Mouse (Mus musculus): ENCODE data around the gene Kcp. TPM values are rescaled to one million over a fixed set of nuclear protein-coding genes. Genes with fewer than 3 reads are reported as not detected.

Gene Kcp
- total RNA-seq, 4 experiments from 2014 or later = 0.78 to 1.2 (median 1.1) TPM

GRCm38 (mm10) chr6:29523301-29524033, 15.7 kb upstream of the Kcp start:
- no peak for DNase-seq (ENCODE audit: low spot score in 2 of 2)

DNA sequence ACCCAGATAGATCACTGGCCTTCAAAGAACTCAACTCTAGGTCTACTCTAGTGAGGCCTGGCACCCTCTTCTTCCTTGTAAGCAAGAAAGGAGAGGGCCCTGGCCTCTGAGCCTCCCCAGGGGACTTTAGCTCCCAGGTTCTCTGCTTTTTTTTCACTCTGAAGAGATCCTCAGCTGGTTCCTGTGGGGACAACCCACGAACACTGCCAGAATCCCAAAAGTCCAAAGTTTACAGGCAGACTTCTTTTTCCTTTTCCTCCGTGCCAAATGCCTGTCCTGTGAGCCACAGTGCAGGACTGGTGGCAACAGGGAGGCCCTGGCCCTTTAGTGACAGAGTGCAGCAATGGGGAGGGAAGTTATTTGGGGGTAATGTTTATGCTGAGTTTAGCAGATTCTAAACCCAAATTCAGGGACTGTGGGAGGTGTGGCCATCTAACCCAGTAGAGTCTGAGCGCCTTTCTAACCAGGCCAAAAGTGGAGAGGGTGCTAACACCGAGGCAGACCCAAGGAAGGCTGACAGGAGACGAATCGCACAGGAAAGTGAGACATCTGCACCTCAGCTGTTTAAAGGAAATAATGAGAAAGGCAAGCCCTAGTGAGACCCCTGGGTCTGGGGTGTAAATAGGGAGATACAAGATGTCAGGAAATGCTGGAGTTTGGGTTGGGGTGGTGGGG, 15.0 kb upstream of the Kcp start:
- DNase-seq (ENCODE audit: low spot score in 2 of 2) = no peak

DNA sequence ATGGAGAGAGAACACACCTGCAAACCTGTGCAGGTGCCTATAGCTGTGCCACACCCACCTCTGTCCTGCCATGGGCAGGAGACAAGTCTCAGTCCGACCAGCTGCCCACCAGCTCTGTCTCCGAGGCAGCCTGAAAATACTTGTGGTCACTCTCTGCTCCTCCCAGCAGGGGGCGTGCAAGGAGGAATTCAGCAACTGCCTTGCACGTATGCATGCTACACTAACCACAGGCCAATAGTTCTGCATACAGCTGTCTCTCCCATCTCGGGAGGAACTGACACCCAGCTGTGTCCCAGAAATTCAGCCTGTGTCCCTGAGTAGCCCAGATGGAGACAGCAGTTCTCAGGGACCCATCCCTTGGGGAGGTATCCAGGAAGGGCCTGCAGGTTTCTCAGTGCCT, 9.4 kb upstream of the Kcp start:
- peak; percentile 34 to 37 for DNase-seq (ENCODE audit: low spot score in 2 of 2)

DNA sequence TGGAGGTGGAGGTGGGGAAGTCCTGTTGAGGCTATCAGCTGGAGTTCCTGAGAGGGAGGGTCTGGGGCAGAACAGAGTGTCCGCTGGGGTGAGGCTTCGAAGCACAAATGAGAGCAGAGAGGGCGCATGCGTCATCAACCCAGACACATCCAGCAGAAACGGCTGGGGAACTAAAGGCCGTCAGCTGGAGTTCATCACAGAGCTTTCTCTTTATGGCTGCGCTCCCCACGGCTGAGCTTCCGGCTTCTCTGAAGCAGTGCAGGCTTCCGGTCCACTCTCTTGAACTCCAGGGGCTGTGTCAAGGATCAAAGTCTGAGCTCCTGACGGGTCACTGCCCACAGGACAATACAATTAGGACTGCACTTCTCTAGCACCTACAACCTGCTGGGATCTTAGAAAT, 5.5 kb upstream of the Kcp start:
- no peak for DNase-seq (ENCODE audit: low spot score in 2 of 2)

DNA sequence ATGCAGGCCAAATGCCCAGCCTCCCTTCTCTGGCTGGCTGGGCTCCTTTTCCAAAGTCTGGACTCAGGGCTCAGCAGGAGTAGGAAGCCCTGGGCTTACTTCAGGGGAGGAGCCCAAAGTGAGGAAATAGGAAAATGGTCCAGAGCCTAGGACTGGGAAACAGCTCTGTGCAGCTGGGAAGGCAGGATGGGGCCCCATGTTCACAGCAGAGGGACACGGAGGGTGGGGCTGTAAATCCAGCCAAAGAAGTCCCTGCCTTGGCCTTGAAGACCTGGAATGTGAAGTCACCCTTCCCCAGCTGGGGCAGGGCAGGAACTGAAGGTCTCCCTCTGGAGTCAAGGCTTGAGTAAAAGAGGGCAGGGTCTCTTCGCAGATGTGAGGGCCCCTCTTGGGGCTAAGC, 1.3 kb upstream of the Kcp start:
- no peak for DNase-seq (ENCODE audit: low spot score in 2 of 2)

DNA sequence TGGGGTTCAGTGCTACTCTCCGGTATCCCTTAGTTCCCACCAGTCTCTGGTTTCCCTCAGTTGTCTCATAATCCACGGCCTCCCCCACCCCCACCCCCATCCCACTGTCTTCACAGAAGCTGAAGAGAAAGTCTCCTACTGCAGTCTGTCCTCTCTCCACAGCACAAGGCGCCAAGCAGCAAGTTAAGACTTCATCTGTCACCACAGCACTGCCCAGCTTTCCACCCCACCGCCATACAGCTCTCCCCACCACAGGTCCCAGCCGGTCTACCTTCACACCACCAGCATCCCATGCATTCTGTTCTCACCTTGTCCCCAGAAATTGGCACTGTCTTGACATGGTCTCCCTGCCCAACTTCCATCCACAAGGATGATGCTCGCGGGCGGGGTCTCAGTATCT, 918 bp downstream of the Kcp start:
- no peak for DNase-seq (ENCODE audit: low spot score in 2 of 2)

- DNase-seq (ENCODE audit: low spot score in 2 of 2) = no peak
Measured at GRCm38 (mm10) chr6:29505493-29505892, 2.3 kb downstream of the Kcp start.

GRCm38 (mm10) chr6:29501599-29501998, 6.2 kb downstream of the Kcp start:
- no peak for DNase-seq (ENCODE audit: low spot score in 2 of 2)

DNA sequence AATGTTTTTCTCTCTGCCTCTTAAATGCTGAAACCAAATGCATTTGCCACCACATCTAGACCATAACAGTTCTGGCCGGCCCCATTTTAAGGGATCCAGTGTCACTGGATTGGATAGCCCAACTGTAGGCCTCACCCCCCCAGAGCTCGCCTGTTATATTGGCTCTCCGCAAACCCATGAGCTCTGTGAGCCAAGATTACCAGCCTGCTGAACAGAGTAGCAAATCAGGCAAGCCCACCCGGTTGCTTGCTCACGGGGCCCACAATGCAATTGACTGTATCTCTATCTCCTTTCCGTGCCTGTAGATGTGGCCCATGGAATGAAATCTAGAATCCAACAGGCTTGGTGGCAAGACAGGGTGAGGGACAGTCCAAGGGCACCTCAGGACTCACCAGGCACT, 6.9 kb downstream of the Kcp start:
- DNase-seq (ENCODE audit: low spot score in 2 of 2) = no peak

GRCm38 (mm10) chr6:29500177-29500576, 7.6 kb downstream of the Kcp start:
- DNase-seq (ENCODE audit: low spot score in 2 of 2) = no peak

- no peak for DNase-seq (ENCODE audit: low spot score in 2 of 2)
Measured at GRCm38 (mm10) chr6:29497791-29498190, 10.0 kb downstream of the Kcp start.

- DNase-seq (ENCODE audit: low spot score in 2 of 2) = no peak
Measured at GRCm38 (mm10) chr6:29496270-29496669, 11.5 kb downstream of the Kcp start.

DNA sequence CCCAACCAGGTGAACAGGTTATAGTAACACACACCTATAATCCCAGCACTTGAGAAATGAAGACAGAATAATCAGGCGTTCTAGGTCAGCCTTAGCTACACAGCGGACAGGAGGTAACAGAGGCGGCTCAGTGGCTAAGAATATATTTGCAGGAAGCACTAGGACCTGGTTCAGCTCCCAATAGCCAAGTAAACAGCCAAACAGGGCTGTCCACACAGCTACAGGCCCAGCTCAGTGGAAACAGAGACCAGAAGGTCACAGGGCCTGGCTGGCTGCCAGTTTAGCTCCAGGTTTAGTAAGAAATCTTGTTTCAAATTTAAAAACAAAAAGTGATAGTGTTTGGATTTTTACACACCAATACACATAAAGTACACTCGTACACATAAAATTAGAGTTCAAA, 13.7 kb downstream of the Kcp start:
- no peak for DNase-seq (ENCODE audit: low spot score in 2 of 2)

GRCm38 (mm10) chr6:29485951-29486350, 21.8 kb downstream of the Kcp start:
- DNase-seq (ENCODE audit: low spot score in 2 of 2) = no peak

DNA sequence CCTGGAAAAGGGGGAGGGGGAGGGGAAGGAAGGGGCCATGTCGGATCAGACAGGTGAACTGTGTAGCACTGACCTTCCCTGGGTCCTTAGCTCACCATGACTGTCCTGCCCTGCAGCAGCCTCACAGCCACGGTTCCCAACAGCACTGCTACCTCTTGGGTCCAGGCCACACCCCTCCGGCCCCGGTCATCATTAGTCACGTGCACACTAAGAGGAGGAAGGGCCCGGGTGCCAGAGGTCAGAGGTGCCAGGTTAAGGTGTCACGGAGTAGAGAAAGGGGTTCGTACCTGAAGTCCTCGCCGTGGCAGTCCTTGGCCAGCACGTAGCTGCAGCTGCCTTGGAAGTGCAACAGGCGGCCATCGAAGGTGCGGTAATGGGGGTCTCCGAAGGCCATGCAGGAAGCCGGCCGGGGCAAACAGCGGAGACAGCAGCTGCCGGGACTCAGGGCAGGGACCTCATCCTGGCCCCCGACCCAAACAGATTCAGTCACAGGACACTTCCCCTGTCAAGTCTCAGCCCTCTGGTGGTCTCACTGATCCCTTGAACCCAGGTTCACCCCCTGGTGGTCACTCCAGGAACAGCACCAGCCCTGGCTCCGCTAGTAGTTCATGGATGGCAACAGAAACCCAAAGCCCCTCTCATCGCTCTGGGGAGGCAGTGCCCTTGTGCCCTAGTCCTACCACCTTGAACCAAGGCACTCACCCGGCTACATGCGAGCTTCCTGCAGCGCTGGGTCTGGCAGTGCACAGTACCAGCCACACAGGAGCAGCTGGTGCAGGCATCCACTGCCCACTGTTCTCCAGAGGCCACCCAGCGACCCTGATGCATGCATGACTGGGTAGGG, 22.8 kb downstream of the Kcp start:
- peak in 1 of 2 experiments; percentile 42 for DNase-seq (ENCODE audit: low spot score in 2 of 2)

DNA sequence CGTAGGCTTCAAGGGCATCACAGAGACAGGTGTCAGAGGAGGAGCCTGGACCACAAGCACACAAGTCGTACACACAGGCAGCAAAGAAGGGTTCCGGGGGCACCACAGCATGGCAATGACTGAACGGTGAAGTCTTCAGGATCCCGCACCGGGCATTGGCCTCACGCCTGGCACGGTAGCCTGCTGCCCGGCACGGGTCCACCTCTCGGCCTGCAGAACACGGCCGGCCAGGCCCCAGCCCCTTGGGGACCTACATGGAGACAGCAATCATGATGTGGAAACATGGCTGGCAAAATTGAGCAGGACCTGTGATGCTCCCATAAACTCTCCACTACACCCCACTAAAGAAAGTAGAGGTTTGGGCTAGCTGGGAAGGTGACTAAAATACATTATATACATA, 25.1 kb downstream of the Kcp start:
- no peak for DNase-seq (ENCODE audit: low spot score in 2 of 2)

- no peak for DNase-seq (ENCODE audit: low spot score in 2 of 2)
Measured at GRCm38 (mm10) chr6:29474736-29475135, 33.0 kb downstream of the Kcp start.

DNA sequence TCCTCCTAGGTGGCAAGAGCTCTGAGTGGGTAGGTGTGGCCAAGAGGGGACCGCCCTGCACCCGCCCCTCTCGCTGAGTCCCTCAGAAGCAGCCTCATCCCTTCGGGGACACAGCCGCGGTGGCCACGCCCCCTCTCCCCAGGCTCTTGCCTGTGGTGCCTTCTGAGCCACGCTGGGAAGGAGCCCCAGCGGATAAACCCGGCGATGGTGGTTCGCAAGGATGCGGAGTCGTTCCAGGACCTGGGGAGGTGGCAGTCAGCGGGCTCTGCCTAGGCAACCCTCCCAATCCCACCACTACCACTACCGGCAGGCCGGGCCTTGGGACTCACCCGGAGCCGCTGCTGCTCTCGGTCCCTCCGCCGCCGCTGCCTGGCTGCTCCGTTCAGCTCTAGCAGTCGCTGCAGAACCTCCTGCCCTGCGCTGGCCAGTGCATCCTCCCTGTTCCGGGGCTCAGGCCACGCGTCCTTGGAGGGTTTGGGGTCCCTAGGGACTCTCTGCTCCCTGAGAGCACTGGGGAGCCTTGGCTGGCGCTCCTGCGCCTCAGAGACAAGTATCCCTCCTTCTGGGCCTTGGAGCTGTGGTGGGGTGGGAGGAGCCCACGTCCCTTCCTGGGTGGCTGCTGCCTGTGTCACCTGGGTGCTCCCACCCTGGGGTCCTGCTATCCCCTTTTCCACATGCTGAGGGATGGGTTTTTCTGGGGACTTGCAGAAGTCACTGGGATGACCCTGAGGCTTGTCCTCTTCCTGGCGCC, 33.6 kb downstream of the Kcp start:
- DNase-seq (ENCODE audit: low spot score in 2 of 2) = peak; percentile 52 to 81

- DNase-seq (ENCODE audit: low spot score in 2 of 2) = no peak
Measured at GRCm38 (mm10) chr6:29471137-29471536, 36.6 kb downstream of the Kcp start, which contains the start of gene Atp6v1fnb. Gene Atp6v1fnb (plus strand): TSS chr6:29471437.

GRCm38 (mm10) chr6:29468851-29469250, 38.9 kb downstream of the Kcp start:
- no peak for DNase-seq (ENCODE audit: low spot score in 2 of 2)

GRCm38 (mm10) chr6:29467583-29468354, 40.0 kb downstream of the Kcp start, which contains the start of gene Atp6v1f:
Gene Atp6v1f (plus strand): TSS chr6:29467718.
- DNase-seq (ENCODE audit: low spot score in 2 of 2) = peak; percentile 82 to 90

All from left cerebral cortex, adult 8-10 months (tissue).